Mouse (Mus musculus) brain, embryonic 14.5 days (tissue): ENCODE results near the gene Prss45. TPM values are rescaled to one million over a fixed set of nuclear protein-coding genes. Genes with fewer than 3 reads are reported as not detected.

ENCODE experiments used
- DNase-seq: peaks from one replicate; pipeline ENCODE4 v3.0.0-alpha.2; 2011; ENCODE audit warnings: low read depth
- CTCF ChIP-seq: fragments of 200-500 bp; IDR thresholded peaks from 2 replicates; pipeline ENCODE4 v1.5.1; 2012; ENCODE audit warnings: inconsistent platforms, mild to moderate bottlenecking, moderate library complexity, borderline replicate concordance; ENCODE audit not compliant: insufficient read depth, insufficient read length; ENCODE audit errors: extremely low read depth
- POLR2A ChIP-seq: fragments of 200-500 bp; IDR thresholded peaks from 2 replicates; pipeline ENCODE4 v1.6.1; 2012; ENCODE audit warnings: mild to moderate bottlenecking, inconsistent platforms, borderline replicate concordance; ENCODE audit not compliant: poor library complexity, insufficient read depth, insufficient read length, severe bottlenecking; ENCODE audit errors: extremely low read depth
- polyA plus RNA-seq: library from polyadenylated mRNA; depleted of rRNA; stranded (reverse); fragments of >200 nt; gene quantifications from 2 replicates; pipeline ENCODE4 v1.2.3, GENCODE M21; 2012

Prss45 gene
- polyA plus RNA-seq, 1 experiment: not detected

- TF ChIP-seq POLR2A (no peak), CTCF (no peak)
- DNase-seq: no peak
Observed at GRCm38 (mm10) chr9:110826390-110826789, 8.0 kb upstream of the Prss45 start, which contains the start of gene Prss43. TSS of gene Prss43 (plus strand) at chr9:110826690.

- TF ChIP-seq POLR2A (no peak), CTCF (no peak)
Observed at GRCm38 (mm10) chr9:110833021-110833420, 1.4 kb upstream of the Prss45 start.

GRCm38 (mm10) chr9:110834961-110835360, 573 bp downstream of the Prss45 start:
- TF ChIP-seq POLR2A (no peak), CTCF (no peak)
- no peak for DNase-seq

More at GRCm38 (mm10) chr9:110833021-110833420, 1.4 kb upstream of the Prss45 start:
- DNase-seq: peak; percentile 29

GRCm38 (mm10) chr9:110836112-110836511, 1.7 kb downstream of the Prss45 start:
- TF ChIP-seq CTCF: no peak
- TF ChIP-seq POLR2A: no peak
- DNase-seq: peak; percentile 19

GRCm38 (mm10) chr9:110840905-110841304, 6.5 kb downstream of the Prss45 start:
- no peak for TF ChIP-seq CTCF
- no peak for TF ChIP-seq POLR2A
- no peak for DNase-seq

- no peak for TF ChIP-seq CTCF
- TF ChIP-seq POLR2A: no peak
- no peak for DNase-seq
Observed at GRCm38 (mm10) chr9:110841438-110841837, 7.0 kb downstream of the Prss45 start.

GRCm38 (mm10) chr9:110844206-110844605, 9.8 kb downstream of the Prss45 start, which contains the start of gene Prss46:
TSS of gene Prss46 (plus strand) at chr9:110844506.
- no peak for DNase-seq
- TF ChIP-seq POLR2A: no peak
- TF ChIP-seq CTCF: no peak

- no peak for TF ChIP-seq CTCF
- no peak for TF ChIP-seq POLR2A
- no peak for DNase-seq
Observed at GRCm38 (mm10) chr9:110849162-110849561, 14.8 kb downstream of the Prss45 start.

GRCm38 (mm10) chr9:110855903-110856302, 21.5 kb downstream of the Prss45 start:
- TF ChIP-seq POLR2A (no peak), CTCF (no peak)
- DNase-seq: no peak

- no peak for DNase-seq
- TF ChIP-seq CTCF: no peak
- TF ChIP-seq POLR2A: no peak
Observed at GRCm38 (mm10) chr9:110856920-110857319, 22.5 kb downstream of the Prss45 start.

- no peak for TF ChIP-seq POLR2A
- peak; percentile 54 for TF ChIP-seq CTCF
- DNase-seq: no peak
Observed at GRCm38 (mm10) chr9:110857781-110858472, 23.5 kb downstream of the Prss45 start, which contains the start of gene Prss50. TSS of gene Prss50 (plus strand) at chr9:110857967.

- TF ChIP-seq POLR2A (no peak), CTCF (no peak)
- no peak for DNase-seq
Observed at GRCm38 (mm10) chr9:110858523-110858922, 24.1 kb downstream of the Prss45 start.
